Mouse (Mus musculus) thymus, postnatal 0 days (tissue): ENCODE data around the gene Gm8890. TPM values are rescaled to one million over a fixed set of nuclear protein-coding genes. Genes with fewer than 3 reads are reported as not detected.
"Not testable (repeated sequence)": the region's sequence is repeated elsewhere in the genome, so short reads cannot be mapped to it uniquely, and the experiment has no call there.

Experiments
- DNase-seq: peaks from one replicate; pipeline ENCODE4 v3.0.0-alpha.2; 2015; ENCODE audit warnings: low spot score
- polyA plus RNA-seq: library from polyadenylated mRNA; unstranded; fragments of >200 nt; fragmentation: Nextera tagmentation; extraction: Ambion mirVana; gene quantifications from 2 replicates; pipeline ENCODE4 v1.2.1, GENCODE M21; 2015

Gm8890 gene
- 0.19 TPM in 1 of 2 replicates, not detected in the other for polyA plus RNA-seq

GRCm38 (mm10) chr5:11255733-11256132, at the start of gene Gm8890:
TSS of gene Gm8890 (plus strand) at chr5:11256033.
- not testable (repeated sequence) for DNase-seq

- DNase-seq, result not testable (repeated sequence)
Observed at GRCm38 (mm10) chr5:11256221-11256620, 388 bp downstream of the Gm8890 start.

Other genes with a start within 250 kb of the Gm8890 start
- gene Gm8879, start 128.4 kb upstream of the Gm8890 start, polyA plus RNA-seq, result 0.18 TPM in 1 of 2 replicates, not detected in the other
- 0.16 TPM in 1 of 2 replicates, not detected in the other for gene Gm5861, start 73.0 kb upstream of the Gm8890 start, polyA plus RNA-seq
- 0.23 TPM in 1 of 2 replicates, not detected in the other for gene Speer1, start 85.5 kb downstream of the Gm8890 start, polyA plus RNA-seq
- 0.22 TPM in 1 of 2 replicates, not detected in the other for gene Gm8897, start 160.4 kb downstream of the Gm8890 start, polyA plus RNA-seq
- not detected in 2 replicates for gene Gm8906, start 246.7 kb downstream of the Gm8890 start, polyA plus RNA-seq